Mouse (Mus musculus): ENCODE results near the gene Rps8. TPM values are rescaled to one million over a fixed set of nuclear protein-coding genes. Genes with fewer than 3 reads are reported as not detected.
"Not testable (repeated sequence)": the region's sequence is repeated elsewhere in the genome, so short reads cannot be mapped to it uniquely, and the experiment has no call there.

Rps8 gene
- total RNA-seq (2017), result 1,061 and 1,103 TPM in 2 replicates

GRCm38 (mm10) chr4:117155792-117156355, at the start of gene Rps8:
Rps8 (minus strand) TSS chr4:117156243.
- peak; percentile 92 for ATAC-seq (ENCODE audit: extremely low read depth, insufficient number of reproducible peaks, low FRiP score, poor library complexity, severe bottlenecking)

- ATAC-seq (ENCODE audit: extremely low read depth, insufficient number of reproducible peaks, low FRiP score, poor library complexity, severe bottlenecking), result no peak
Observed at GRCm38 (mm10) chr4:117202992-117203354, 46.9 kb upstream of the Rps8 start.

- ATAC-seq (ENCODE audit: extremely low read depth, insufficient number of reproducible peaks, low FRiP score, poor library complexity, severe bottlenecking), result peak; percentile 98
Observed at GRCm38 (mm10) chr4:117202046-117202991, 46.3 kb upstream of the Rps8 start.

- no peak for ATAC-seq (ENCODE audit: extremely low read depth, insufficient number of reproducible peaks, low FRiP score, poor library complexity, severe bottlenecking)
Observed at GRCm38 (mm10) chr4:117191804-117192203, 35.8 kb upstream of the Rps8 start.

GRCm38 (mm10) chr4:117190660-117191059, 34.6 kb upstream of the Rps8 start:
- ATAC-seq (ENCODE audit: extremely low read depth, insufficient number of reproducible peaks, low FRiP score, poor library complexity, severe bottlenecking), result no peak

GRCm38 (mm10) chr4:117189856-117190543, 34.0 kb upstream of the Rps8 start:
- ATAC-seq (ENCODE audit: extremely low read depth, insufficient number of reproducible peaks, low FRiP score, poor library complexity, severe bottlenecking), result peak; percentile 72

GRCm38 (mm10) chr4:117189382-117189855, 33.4 kb upstream of the Rps8 start:
- ATAC-seq (ENCODE audit: extremely low read depth, insufficient number of reproducible peaks, low FRiP score, poor library complexity, severe bottlenecking), result peak; percentile 77

GRCm38 (mm10) chr4:117188969-117189368, 32.9 kb upstream of the Rps8 start:
- no peak for ATAC-seq (ENCODE audit: extremely low read depth, insufficient number of reproducible peaks, low FRiP score, poor library complexity, severe bottlenecking)

- ATAC-seq (ENCODE audit: extremely low read depth, insufficient number of reproducible peaks, low FRiP score, poor library complexity, severe bottlenecking), result not testable (repeated sequence)
Observed at GRCm38 (mm10) chr4:117182759-117183096, 26.7 kb upstream of the Rps8 start.

GRCm38 (mm10) chr4:117181863-117182758, 26.1 kb upstream of the Rps8 start, which contains the start of gene Kif2c:
Kif2c (minus strand) TSS chr4:117182639.
- ATAC-seq (ENCODE audit: extremely low read depth, insufficient number of reproducible peaks, low FRiP score, poor library complexity, severe bottlenecking), result peak; percentile 100

- ATAC-seq (ENCODE audit: extremely low read depth, insufficient number of reproducible peaks, low FRiP score, poor library complexity, severe bottlenecking), result no peak
Observed at GRCm38 (mm10) chr4:117169936-117170335, 13.9 kb upstream of the Rps8 start.

- ATAC-seq (ENCODE audit: extremely low read depth, insufficient number of reproducible peaks, low FRiP score, poor library complexity, severe bottlenecking), result no peak
Observed at GRCm38 (mm10) chr4:117161183-117161582, 5.1 kb upstream of the Rps8 start.

- ATAC-seq (ENCODE audit: extremely low read depth, insufficient number of reproducible peaks, low FRiP score, poor library complexity, severe bottlenecking), result no peak
Observed at GRCm38 (mm10) chr4:117159666-117160065, 3.6 kb upstream of the Rps8 start.

GRCm38 (mm10) chr4:117156372-117156771, 329 bp upstream of the Rps8 start:
- no peak for ATAC-seq (ENCODE audit: extremely low read depth, insufficient number of reproducible peaks, low FRiP score, poor library complexity, severe bottlenecking)

GRCm38 (mm10) chr4:117155020-117155791, 837 bp downstream of the Rps8 start:
- no peak for ATAC-seq (ENCODE audit: extremely low read depth, insufficient number of reproducible peaks, low FRiP score, poor library complexity, severe bottlenecking)

GRCm38 (mm10) chr4:117152714-117153113, 3.3 kb downstream of the Rps8 start:
- no peak for ATAC-seq (ENCODE audit: extremely low read depth, insufficient number of reproducible peaks, low FRiP score, poor library complexity, severe bottlenecking)

- ATAC-seq (ENCODE audit: extremely low read depth, insufficient number of reproducible peaks, low FRiP score, poor library complexity, severe bottlenecking), result no peak
Observed at GRCm38 (mm10) chr4:117151416-117151815, 4.6 kb downstream of the Rps8 start.

- ATAC-seq (ENCODE audit: extremely low read depth, insufficient number of reproducible peaks, low FRiP score, poor library complexity, severe bottlenecking), result no peak
Observed at GRCm38 (mm10) chr4:117150212-117150733, 5.8 kb downstream of the Rps8 start.

Measured in neutrophil, adult 5-6 weeks (primary cell).